Mouse (Mus musculus): ENCODE results near the gene Naa40. TPM values are rescaled to one million over a fixed set of nuclear protein-coding genes. Genes with fewer than 3 reads are reported as not detected.

Gene Naa40
- polyA plus RNA-seq, 1 experiment, result 10.3 TPM

DNA sequence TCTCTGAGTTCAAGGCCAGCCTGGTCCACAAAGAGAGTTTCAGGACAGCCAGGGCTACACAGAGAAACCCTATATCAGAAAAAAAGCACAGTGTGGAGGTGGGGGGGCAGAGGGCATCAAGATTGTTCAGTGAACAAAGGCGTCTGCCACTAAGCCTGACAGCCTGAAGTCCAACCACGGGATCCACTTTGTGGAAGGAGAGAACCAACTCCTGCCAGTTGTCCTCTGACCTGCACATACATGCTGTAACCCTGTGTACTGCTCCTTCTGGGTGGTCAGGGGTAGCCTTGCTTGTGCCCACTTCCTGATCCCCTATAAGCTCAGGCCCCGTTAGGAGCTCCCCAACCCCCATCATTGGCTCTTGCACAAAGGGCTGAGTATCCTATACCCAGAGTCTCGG is 55.9 kb downstream of the Naa40 start:
- Histone ChIP-seq H3ac (ENCODE audit: control insufficient read depth, insufficient read length) (no peak overlapping the region), H3K27me3 (ENCODE audit: control insufficient read depth, insufficient read depth, insufficient read length) (no peaks in the 10 kb centered on the region), H3K4me2 (ENCODE audit: low read depth) (no peak overlapping the region), H3K4me3 (no peak overlapping the region), H3K79me2 (ENCODE audit: control insufficient read depth, insufficient read depth) (no peaks in the 10 kb centered on the region), H3K36me3 (ENCODE audit: control insufficient read depth, insufficient read depth) (no peaks in the 10 kb centered on the region)
- TF ChIP-seq POLR2AphosphoS2 (IDR thresholded peaks at IDR 0.05; ENCODE audit: insufficient read length, low read depth) (no peak), MYOD1 (IDR thresholded peaks at IDR 0.05; ENCODE audit: control insufficient read depth in 1 of 3, insufficient read length in 2 of 3, low read depth in 2 of 3) (no peak), POLR2A (IDR thresholded peaks at IDR 0.05; ENCODE audit: insufficient read length, low read depth) (no peak), MAX (IDR thresholded peaks at IDR 0.05; ENCODE audit: low read depth) (no peak), CEBPB (IDR thresholded peaks at IDR 0.05; ENCODE audit: insufficient read depth, poor library complexity, severe bottlenecking) (no peak), USF1 (IDR thresholded peaks at IDR 0.05; ENCODE audit: low read depth) (no peak), SRF (IDR thresholded peaks at IDR 0.05; ENCODE audit: control insufficient read depth, insufficient read length, low read depth) (no peak), TCF12 (IDR thresholded peaks at IDR 0.05; ENCODE audit: insufficient read depth, poor library complexity, severe bottlenecking) (no peak), E2F4 (IDR thresholded peaks at IDR 0.05; ENCODE audit: insufficient read depth) (no peak), MYOG (IDR thresholded peaks at IDR 0.05; ENCODE audit: control insufficient read depth in 1 of 3, insufficient read depth in 1 of 3, insufficient read length in 2 of 3, low read depth in 2 of 3) (no peak)

- Histone ChIP-seq H3K4me2 (ENCODE audit: low read depth) (no peak overlapping the region), H3K79me2 (ENCODE audit: control insufficient read depth, insufficient read depth) (no peaks in the 10 kb centered on the region), H3ac (ENCODE audit: control insufficient read depth, insufficient read length) (no peak overlapping the region), H3K36me3 (ENCODE audit: control insufficient read depth, insufficient read depth) (no peaks in the 10 kb centered on the region), H3K4me3 (no peak overlapping the region), H3K27me3 (ENCODE audit: control insufficient read depth, insufficient read depth, insufficient read length) (no peaks in the 10 kb centered on the region)
- no peak for TF ChIP-seq USF1 (IDR thresholded peaks at IDR 0.05; ENCODE audit: low read depth)
- no peak for TF ChIP-seq CEBPB (IDR thresholded peaks at IDR 0.05; ENCODE audit: insufficient read depth, poor library complexity, severe bottlenecking)
- TF ChIP-seq POLR2A (IDR thresholded peaks at IDR 0.05; ENCODE audit: insufficient read length, low read depth), result no peak
- TF ChIP-seq REST (IDR thresholded peaks at IDR 0.05; ENCODE audit: insufficient read depth, insufficient read length), result no peak
- TF ChIP-seq MYOD1 (IDR thresholded peaks at IDR 0.05; ENCODE audit: control insufficient read depth in 1 of 3, insufficient read length in 2 of 3, low read depth in 2 of 3), result no peak
- TF ChIP-seq SRF (IDR thresholded peaks at IDR 0.05; ENCODE audit: control insufficient read depth, insufficient read length, low read depth), result no peak
- no peak for TF ChIP-seq E2F4 (IDR thresholded peaks at IDR 0.05; ENCODE audit: insufficient read depth)
- TF ChIP-seq MAX (IDR thresholded peaks at IDR 0.05; ENCODE audit: low read depth), result no peak
Observed at GRCm38 (mm10) chr19:7183419-7183818, 57.6 kb downstream of the Naa40 start.

GRCm38 (mm10) chr19:7182273-7182949 is 58.6 kb downstream of the Naa40 start:
- Histone ChIP-seq H3K79me2 (ENCODE audit: control insufficient read depth, insufficient read depth) (no peaks in the 10 kb centered on the region), H3K4me2 (ENCODE audit: low read depth) (no peak overlapping the region), H3ac (ENCODE audit: control insufficient read depth, insufficient read length) (no peak overlapping the region), H3K27me3 (ENCODE audit: control insufficient read depth, insufficient read depth, insufficient read length) (no peaks in the 10 kb centered on the region), H3K36me3 (ENCODE audit: control insufficient read depth, insufficient read depth) (no peaks in the 10 kb centered on the region), H3K4me3 (no peak overlapping the region)
- TF ChIP-seq POLR2AphosphoS2 (IDR thresholded peaks at IDR 0.05; ENCODE audit: insufficient read length, low read depth), result no peak
- no peak for TF ChIP-seq MAX (IDR thresholded peaks at IDR 0.05; ENCODE audit: low read depth)

GRCm38 (mm10) chr19:7181496-7181895 is 59.5 kb downstream of the Naa40 start:
- Histone ChIP-seq H3K27me3 (ENCODE audit: control insufficient read depth, insufficient read depth, insufficient read length) (no peaks in the 10 kb centered on the region), H3K79me2 (ENCODE audit: control insufficient read depth, insufficient read depth) (no peaks in the 10 kb centered on the region), H3K4me2 (ENCODE audit: low read depth) (no peak overlapping the region), H3K4me3 (no peak overlapping the region), H3ac (ENCODE audit: control insufficient read depth, insufficient read length) (no peak overlapping the region), H3K36me3 (ENCODE audit: control insufficient read depth, insufficient read depth) (no peaks in the 10 kb centered on the region)
- no peak for TF ChIP-seq TCF12 (IDR thresholded peaks at IDR 0.05; ENCODE audit: insufficient read depth, poor library complexity, severe bottlenecking)
- TF ChIP-seq MYOG (IDR thresholded peaks at IDR 0.05; ENCODE audit: control insufficient read depth in 1 of 3, insufficient read depth in 1 of 3, insufficient read length in 2 of 3, low read depth in 2 of 3), result no peak
- TF ChIP-seq SRF (IDR thresholded peaks at IDR 0.05; ENCODE audit: control insufficient read depth, insufficient read length, low read depth), result no peak
- no peak for TF ChIP-seq REST (IDR thresholded peaks at IDR 0.05; ENCODE audit: insufficient read depth, insufficient read length)
- no peak for TF ChIP-seq MYOD1 (IDR thresholded peaks at IDR 0.05; ENCODE audit: control insufficient read depth in 1 of 3, insufficient read length in 2 of 3, low read depth in 2 of 3)
- TF ChIP-seq POLR2A (IDR thresholded peaks at IDR 0.05; ENCODE audit: insufficient read length, low read depth), result no peak
- TF ChIP-seq E2F4 (IDR thresholded peaks at IDR 0.05; ENCODE audit: insufficient read depth), result no peak
- TF ChIP-seq MAX (IDR thresholded peaks at IDR 0.05; ENCODE audit: low read depth), result no peak
- no peak for TF ChIP-seq POLR2AphosphoS2 (IDR thresholded peaks at IDR 0.05; ENCODE audit: insufficient read length, low read depth)
- no peak for TF ChIP-seq CEBPB (IDR thresholded peaks at IDR 0.05; ENCODE audit: insufficient read depth, poor library complexity, severe bottlenecking)
- TF ChIP-seq USF1 (IDR thresholded peaks at IDR 0.05; ENCODE audit: low read depth), result no peak
- TF ChIP-seq TCF3 (IDR thresholded peaks at IDR 0.05; ENCODE audit: insufficient read length, low read depth), result no peak

GRCm38 (mm10) chr19:7180756-7181405 is 60.1 kb downstream of the Naa40 start:
- Histone ChIP-seq H3K4me3 (no peak overlapping the region), H3K79me2 (ENCODE audit: control insufficient read depth, insufficient read depth) (no peaks in the 10 kb centered on the region), H3ac (ENCODE audit: control insufficient read depth, insufficient read length) (no peak overlapping the region), H3K4me2 (ENCODE audit: low read depth) (no peak overlapping the region), H3K27me3 (ENCODE audit: control insufficient read depth, insufficient read depth, insufficient read length) (no peaks in the 10 kb centered on the region), H3K36me3 (ENCODE audit: control insufficient read depth, insufficient read depth) (no peaks in the 10 kb centered on the region)
- TF ChIP-seq SRF (IDR thresholded peaks at IDR 0.05; ENCODE audit: control insufficient read depth, insufficient read length, low read depth) (no peak), MYOG (IDR thresholded peaks at IDR 0.05; ENCODE audit: control insufficient read depth in 1 of 3, insufficient read depth in 1 of 3, insufficient read length in 2 of 3, low read depth in 2 of 3) (no peak), MYOD1 (IDR thresholded peaks at IDR 0.05; ENCODE audit: control insufficient read depth in 1 of 3, insufficient read length in 2 of 3, low read depth in 2 of 3) (no peak), TCF3 (IDR thresholded peaks at IDR 0.05; ENCODE audit: insufficient read length, low read depth) (no peak), TCF12 (IDR thresholded peaks at IDR 0.05; ENCODE audit: insufficient read depth, poor library complexity, severe bottlenecking) (no peak), USF1 (IDR thresholded peaks at IDR 0.05; ENCODE audit: low read depth) (no peak), CEBPB (IDR thresholded peaks at IDR 0.05; ENCODE audit: insufficient read depth, poor library complexity, severe bottlenecking) (no peak), MAX (IDR thresholded peaks at IDR 0.05; ENCODE audit: low read depth) (no peak), REST (IDR thresholded peaks at IDR 0.05; ENCODE audit: insufficient read depth, insufficient read length) (no peak), POLR2A (IDR thresholded peaks at IDR 0.05; ENCODE audit: insufficient read length, low read depth) (no peak), POLR2AphosphoS2 (IDR thresholded peaks at IDR 0.05; ENCODE audit: insufficient read length, low read depth) (no peak), E2F4 (IDR thresholded peaks at IDR 0.05; ENCODE audit: insufficient read depth) (no peak)
